Mouse (Mus musculus) cerebellum, adult 8-10 months (tissue): ENCODE results near the gene Apold1.
A peak's percentile ranks its signal among the peaks of the same experiment; 100 is the strongest.

Experiments
- DNase-seq: peaks from one replicate; pipeline ENCODE4 v3.0.0; 2022

The Apold1 gene

GRCm38 (mm10) chr6:134976628-134977027, 4.9 kb upstream of the Apold1 start:
- no peak for DNase-seq

GRCm38 (mm10) chr6:134983529-134984370, 2.2 kb downstream of the Apold1 start:
- peak; percentile 90 for DNase-seq

DNA sequence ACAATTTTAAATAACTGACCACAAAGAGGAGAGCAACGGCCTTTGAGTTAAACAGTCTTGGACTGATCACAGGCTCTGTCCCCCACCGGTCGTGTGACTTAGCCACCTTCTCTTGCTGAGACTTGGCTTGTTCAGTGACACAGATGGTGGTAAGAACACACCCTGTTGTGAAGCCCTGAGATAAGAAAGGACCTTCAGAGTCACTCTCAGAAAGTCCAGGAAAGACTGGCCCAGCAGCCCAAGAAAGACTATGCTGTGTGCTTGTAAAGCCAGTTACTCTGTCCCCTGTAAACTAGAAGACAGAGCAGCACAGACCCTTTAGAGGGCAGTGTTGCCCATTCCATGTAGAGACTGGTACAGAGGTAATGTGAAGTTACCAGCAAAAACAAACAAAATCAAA, 3.2 kb downstream of the Apold1 start:
- no peak for DNase-seq

DNA sequence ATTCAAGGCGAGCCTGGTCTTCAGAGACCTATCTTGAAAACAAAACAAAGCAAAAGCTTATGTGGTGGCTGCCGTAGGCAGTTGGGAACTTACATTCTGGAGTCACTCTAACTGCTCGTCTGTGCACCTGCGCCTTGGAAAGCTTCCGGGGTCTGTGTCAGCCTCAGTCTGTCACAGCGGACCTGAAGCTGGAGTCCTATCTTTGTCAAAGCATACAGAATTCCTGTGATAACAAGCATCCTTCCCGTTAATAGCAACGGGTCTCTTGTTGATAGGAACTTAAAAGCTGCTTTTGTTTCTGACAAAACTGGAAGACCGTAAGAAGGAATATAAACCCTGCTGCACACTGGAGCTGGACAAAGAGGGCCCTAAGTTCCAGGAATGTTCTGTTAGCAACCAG, 6.9 kb downstream of the Apold1 start:
- DNase-seq, result no peak

- no peak for DNase-seq
These were observed 9.2 kb downstream of the Apold1 start for GRCm38 (mm10) chr6:134990674-134991073.

DNA sequence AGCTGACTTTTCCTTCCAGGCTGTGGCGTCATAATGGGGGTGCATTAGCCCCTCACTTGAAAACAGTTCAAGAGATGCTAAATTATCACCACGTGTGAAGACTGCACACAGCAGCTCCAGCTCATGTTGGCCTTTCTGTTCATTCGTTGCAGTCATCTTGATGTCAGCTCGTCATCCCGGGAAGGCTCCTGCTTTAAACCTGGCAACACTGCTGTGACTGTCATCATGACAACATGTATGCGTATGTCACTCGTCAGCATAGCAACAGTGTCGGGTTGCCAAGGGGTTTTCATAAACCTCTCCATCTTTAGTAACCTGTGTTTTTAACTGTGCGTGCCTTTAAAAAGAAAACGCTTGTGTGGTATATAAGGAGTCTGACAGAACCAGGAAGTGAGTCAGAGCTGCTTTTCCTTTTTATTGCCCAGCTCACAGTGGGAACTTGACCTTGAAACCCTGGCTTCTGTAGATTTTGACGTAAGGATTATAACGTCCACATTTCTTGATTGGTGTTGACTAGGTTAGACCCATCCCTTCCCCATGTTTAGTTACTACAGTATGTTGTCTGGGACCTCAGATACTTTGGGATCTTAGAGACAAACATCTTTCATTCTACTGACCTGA, 12.6 kb downstream of the Apold1 start:
- DNase-seq, result no peak

DNA sequence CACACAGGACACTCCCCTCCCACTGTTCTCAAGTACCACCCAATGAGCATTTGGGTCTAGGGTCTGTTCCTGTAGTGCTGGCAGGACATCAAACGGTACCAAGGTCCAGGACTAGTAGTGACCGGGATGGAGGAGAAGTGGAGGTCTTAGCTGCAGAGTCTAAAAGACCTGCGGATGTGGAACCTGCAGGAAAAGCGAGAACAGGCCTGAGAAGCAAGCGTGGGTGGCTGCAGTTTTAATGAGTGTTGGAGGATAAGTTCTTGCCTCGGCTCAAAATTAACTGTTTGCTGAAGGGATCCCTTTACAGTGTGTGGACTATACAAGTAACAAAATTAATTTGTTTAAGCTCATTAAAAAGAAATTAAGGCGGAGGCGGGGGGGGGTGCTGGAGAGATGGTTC, 13.5 kb downstream of the Apold1 start:
- DNase-seq, result no peak

GRCm38 (mm10) chr6:134996918-134997317, 15.4 kb downstream of the Apold1 start:
- DNase-seq, result no peak

DNA sequence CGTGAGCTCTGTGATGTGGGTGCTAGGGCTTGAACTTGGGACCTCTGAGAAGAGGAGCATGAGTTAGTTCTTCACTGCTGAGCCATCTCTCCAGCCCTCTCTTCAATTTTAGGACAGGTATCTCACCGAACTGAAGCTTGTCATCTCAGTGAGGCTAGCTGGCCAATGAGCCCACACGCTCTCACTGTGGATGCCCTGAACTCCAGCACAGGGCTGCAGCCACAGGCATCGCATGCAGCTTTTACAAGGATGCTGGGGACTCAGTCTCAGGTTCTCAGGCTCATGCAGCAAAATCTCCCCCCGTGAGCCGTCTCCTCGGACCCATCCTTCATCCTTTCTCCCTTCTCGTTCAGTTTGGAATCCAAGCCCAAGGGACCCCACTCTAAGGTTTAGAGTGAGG, 16.6 kb downstream of the Apold1 start:
- DNase-seq, result no peak

DNA sequence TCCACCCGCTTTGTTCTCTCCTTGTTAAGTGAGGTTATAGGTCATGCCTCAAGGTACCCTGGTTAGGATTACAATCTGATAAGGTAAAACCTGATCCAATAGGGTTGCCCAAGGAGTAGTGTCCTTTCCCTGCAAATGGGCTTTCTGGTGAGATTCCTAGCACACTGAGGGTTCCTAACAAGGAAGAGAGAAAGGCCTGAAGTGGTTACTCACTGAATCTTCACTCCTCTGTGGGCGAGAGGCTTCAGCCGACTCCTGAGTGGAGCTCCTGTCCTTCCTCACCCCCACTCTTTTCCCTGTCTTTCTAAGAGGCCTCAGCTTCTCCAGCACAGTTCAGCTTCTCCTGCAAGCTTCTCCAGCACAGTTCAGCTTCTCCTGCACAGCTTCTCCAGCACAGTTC, 17.3 kb downstream of the Apold1 start:
- no peak for DNase-seq

DNA sequence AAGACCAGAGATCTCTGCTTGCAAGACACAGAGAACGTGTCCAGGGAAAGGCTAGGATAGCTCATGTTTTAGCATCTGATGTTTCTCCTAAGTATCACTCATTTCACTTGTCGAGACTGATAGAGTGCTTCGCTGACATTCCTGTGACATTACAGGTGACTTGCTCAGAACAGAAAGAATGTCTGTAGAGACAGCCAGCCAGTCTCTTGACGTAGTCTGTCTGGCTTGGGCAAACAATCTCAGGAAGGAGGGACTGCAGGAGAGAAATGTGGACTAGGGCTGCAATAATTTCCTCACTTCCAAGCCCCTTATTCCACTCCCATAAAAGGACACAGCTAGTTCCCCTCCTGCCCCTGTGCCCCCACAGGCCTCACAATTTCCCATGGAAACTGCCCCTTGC, 18.8 kb downstream of the Apold1 start:
- DNase-seq, result no peak

GRCm38 (mm10) chr6:135001991-135002390, 20.5 kb downstream of the Apold1 start:
- DNase-seq, result no peak

- no peak for DNase-seq
These were observed 24.9 kb downstream of the Apold1 start for GRCm38 (mm10) chr6:135006372-135006771.

DNA sequence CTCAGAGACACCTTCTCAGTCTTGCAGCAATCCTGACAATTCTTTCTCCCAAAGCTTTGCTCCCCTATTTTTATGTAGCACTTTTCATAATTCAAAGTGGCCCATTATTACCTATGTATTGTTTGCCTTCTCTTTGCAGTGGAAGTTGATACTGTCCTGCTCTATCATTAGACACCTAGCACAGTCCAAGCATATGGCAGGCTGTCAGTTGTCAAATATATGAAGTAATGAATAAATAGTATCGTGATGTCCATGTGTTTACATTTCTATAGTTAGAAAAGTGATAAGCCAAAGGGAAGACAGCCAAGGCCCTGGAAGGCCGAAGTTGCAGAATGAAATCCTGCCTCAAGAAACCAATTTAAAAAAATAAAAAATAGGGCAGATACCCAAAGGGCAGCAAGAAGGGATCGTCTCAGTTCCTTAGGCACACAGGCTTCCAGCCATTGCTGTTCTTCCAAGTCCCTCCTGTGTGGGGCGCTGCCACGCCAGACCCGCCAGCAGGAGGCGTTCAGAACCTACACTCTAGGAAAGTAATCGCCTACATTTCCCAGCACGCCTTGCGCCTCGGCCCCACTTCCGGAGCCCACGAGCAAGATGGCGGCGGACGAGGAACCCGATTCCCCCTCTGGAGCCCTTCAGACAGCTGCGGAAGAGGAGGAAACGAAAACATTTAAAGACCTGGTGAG, 29.7 kb downstream of the Apold1 start, which contains the start of gene Ddx47:
Ddx47 (plus strand) TSS at position 565 of the 686 bp plus-strand sequence.
- peak; percentile 95 for DNase-seq

DNA sequence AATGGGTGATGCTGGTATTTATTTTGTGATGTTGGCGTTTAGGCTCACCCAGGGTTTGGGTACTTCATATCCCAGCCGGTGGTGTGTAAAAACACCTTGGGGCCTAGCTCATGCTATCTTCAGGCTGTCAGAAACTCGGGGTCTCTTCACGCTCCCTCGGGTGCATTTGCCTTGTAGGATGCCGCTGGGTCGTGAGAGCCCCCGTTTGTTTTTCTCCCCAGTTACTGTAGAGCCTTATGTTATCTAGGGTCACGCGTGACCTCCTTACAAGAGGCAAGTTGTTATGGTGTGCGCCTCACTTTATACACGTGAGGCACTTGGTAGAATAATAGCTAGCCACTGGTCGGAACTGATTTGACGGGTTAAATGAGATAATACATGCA, 30.2 kb downstream of the Apold1 start:
- DNase-seq, result no peak

DNA sequence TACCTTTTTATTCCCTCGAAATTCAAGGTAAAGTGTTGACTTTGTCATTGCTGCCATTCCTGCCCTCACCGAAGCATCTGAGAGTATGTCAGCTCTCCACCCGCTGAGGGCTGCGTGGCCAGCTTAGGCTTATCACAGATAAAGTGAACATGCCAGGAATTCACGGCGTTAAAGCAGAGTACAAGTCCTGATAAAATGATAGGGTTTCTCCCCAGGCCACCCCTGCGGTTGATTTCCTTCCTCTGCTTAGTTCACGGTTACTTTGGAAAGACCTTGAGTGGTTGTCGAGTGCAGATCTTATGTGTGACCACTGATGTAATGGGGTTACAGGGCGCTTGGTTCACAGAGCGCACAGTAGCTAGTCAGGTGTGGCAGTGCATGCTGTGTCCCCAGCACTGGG, 35.7 kb downstream of the Apold1 start:
- no peak for DNase-seq

- no peak for DNase-seq
These were observed 38.0 kb downstream of the Apold1 start for GRCm38 (mm10) chr6:135019564-135019963.

DNA sequence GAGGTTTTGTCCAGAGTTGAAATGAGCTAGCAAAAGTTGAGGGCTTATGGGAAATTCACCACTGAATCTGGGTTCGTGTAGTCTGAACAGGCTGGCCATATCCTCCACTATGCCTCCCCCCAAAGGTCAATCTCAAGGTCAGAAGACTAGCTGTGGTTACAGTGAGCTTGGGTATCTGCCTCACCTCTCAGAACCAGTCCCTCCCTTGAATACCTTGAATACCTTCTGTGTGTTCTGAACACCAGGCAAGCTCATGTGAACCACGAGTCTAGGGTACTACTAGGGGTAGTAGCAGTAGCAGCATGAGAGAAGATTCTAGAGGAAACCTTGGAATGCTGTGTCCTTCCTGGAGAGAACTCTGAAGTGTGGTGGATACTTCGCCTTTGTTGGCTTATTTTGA, 40.1 kb downstream of the Apold1 start:
- no peak for DNase-seq

- DNase-seq, result no peak
These were observed 41.9 kb downstream of the Apold1 start for GRCm38 (mm10) chr6:135023379-135023778.

GRCm38 (mm10) chr6:135024781-135025420, 43.4 kb downstream of the Apold1 start:
- no peak for DNase-seq

DNA sequence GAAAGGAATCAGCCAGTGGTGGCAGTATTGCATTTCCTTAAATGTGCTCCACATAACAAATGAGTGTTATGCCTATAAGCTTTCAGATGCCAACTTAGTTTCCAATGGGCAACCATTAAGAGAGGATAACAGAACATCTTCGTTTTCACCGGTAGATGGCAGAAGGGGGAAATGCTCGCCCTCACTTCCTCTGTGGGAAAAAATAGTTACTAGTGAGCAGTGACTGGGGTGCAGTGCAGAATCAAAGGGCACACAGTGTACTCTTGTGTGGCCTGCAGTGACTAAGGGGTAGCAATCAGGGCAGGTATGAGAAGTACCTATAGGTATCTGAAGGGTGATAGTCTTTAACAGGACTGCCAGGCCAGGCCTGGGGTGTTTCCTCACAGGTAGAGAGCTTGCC, 44.7 kb downstream of the Apold1 start:
- DNase-seq, result no peak

GRCm38 (mm10) chr6:135026755-135027154, 45.2 kb downstream of the Apold1 start:
- no peak for DNase-seq

GRCm38 (mm10) chr6:135029246-135029645, 47.7 kb downstream of the Apold1 start:
- no peak for DNase-seq
